Mouse (Mus musculus): ENCODE measurements around the gene Gli3. TPM values are rescaled to one million over a fixed set of nuclear protein-coding genes. Genes with fewer than 3 reads are reported as not detected.

Gli3 gene
- polyA plus RNA-seq, 1 experiment from 2014 or later, result 25.5 TPM

- H3K27ac ChIP-seq (ENCODE audit: low read depth), result no peak overlapping the region
- 86% methylated on average over 5 of the region's 5 CpGs for WGBS
- no peak for DNase-seq (ENCODE audit: low spot score)
These were observed 225.9 kb downstream of the Gli3 start for GRCm38 (mm10) chr13:15688826-15689501.

GRCm38 (mm10) chr13:15691751-15692464, 228.9 kb downstream of the Gli3 start:
- no peaks in the 10 kb centered on the region for H3K36me3 ChIP-seq (ENCODE audit: control insufficient read depth, insufficient read depth, low read length)
- no peak for DNase-seq (ENCODE audit: low spot score)

More at GRCm38 (mm10) chr13:15688826-15689501, 225.9 kb downstream of the Gli3 start:
- Histone ChIP-seq H3K36me3 (ENCODE audit: control insufficient read depth, insufficient read depth, low read length) (no peaks in the 10 kb centered on the region), H3K27me3 (replicated peaks; ENCODE audit: control insufficient read depth, insufficient read depth, low read length) (no peaks in the 10 kb centered on the region), H3K9ac (ENCODE audit: low read length) (no peak overlapping the region), H3K4me1 (replicated peaks; ENCODE audit: control insufficient read depth, insufficient read depth, low read length) (no peaks in the 10 kb centered on the region), H3K4me2 (ENCODE audit: low read length) (no peak overlapping the region), H3K4me3 (ENCODE audit: low read depth, low read length) (no peak overlapping the region), H3K9me3 (ENCODE audit: control insufficient read depth, low read length) (no peaks in the 10 kb centered on the region)
- no peak for ATAC-seq (replicated peaks; ENCODE audit: low FRiP score, low TSS enrichment, low read depth)

GRCm38 (mm10) chr13:15692465-15692809, 229.4 kb downstream of the Gli3 start:
- DNase-seq (ENCODE audit: low spot score) (no peak), ATAC-seq (replicated peaks; ENCODE audit: low FRiP score, low TSS enrichment, low read depth) (no peak)
- Histone ChIP-seq H3K36me3 (ENCODE audit: control insufficient read depth, insufficient read depth, low read length) (no peaks in the 10 kb centered on the region), H3K4me3 (ENCODE audit: low read depth, low read length) (no peak overlapping the region), H3K27ac (ENCODE audit: low read depth) (no peak overlapping the region), H3K9ac (ENCODE audit: low read length) (no peak overlapping the region), H3K4me2 (ENCODE audit: low read length) (no peak overlapping the region), H3K4me1 (replicated peaks; ENCODE audit: control insufficient read depth, insufficient read depth, low read length) (no peaks in the 10 kb centered on the region), H3K27me3 (replicated peaks; ENCODE audit: control insufficient read depth, insufficient read depth, low read length) (no peaks in the 10 kb centered on the region), H3K9me3 (ENCODE audit: control insufficient read depth, low read length) (no peaks in the 10 kb centered on the region)

More at GRCm38 (mm10) chr13:15691751-15692464, 228.9 kb downstream of the Gli3 start:
- Histone ChIP-seq H3K4me3 (ENCODE audit: low read depth, low read length) (no peak overlapping the region), H3K27me3 (replicated peaks; ENCODE audit: control insufficient read depth, insufficient read depth, low read length) (no peaks in the 10 kb centered on the region), H3K9ac (ENCODE audit: low read length) (no peak overlapping the region), H3K4me2 (ENCODE audit: low read length) (no peak overlapping the region), H3K27ac (ENCODE audit: low read depth) (no peak overlapping the region), H3K4me1 (replicated peaks; ENCODE audit: control insufficient read depth, insufficient read depth, low read length) (no peaks in the 10 kb centered on the region), H3K9me3 (ENCODE audit: control insufficient read depth, low read length) (no peaks in the 10 kb centered on the region)
- no peak for ATAC-seq (replicated peaks; ENCODE audit: low FRiP score, low TSS enrichment, low read depth)
- 66% methylated on average over 5 of the region's 5 CpGs for WGBS

GRCm38 (mm10) chr13:15698284-15698683, 235.2 kb downstream of the Gli3 start:
- DNase-seq (ENCODE audit: low spot score) (no peak), ATAC-seq (replicated peaks; ENCODE audit: low FRiP score, low TSS enrichment, low read depth) (no peak)
- Histone ChIP-seq H3K36me3 (ENCODE audit: control insufficient read depth, insufficient read depth, low read length) (no peaks in the 10 kb centered on the region), H3K9me3 (ENCODE audit: control insufficient read depth, low read length) (no peaks in the 10 kb centered on the region), H3K27me3 (replicated peaks; ENCODE audit: control insufficient read depth, insufficient read depth, low read length) (no peaks in the 10 kb centered on the region), H3K27ac (ENCODE audit: low read depth) (no peak overlapping the region), H3K4me2 (ENCODE audit: low read length) (no peak overlapping the region), H3K4me3 (ENCODE audit: low read depth, low read length) (no peak overlapping the region), H3K9ac (ENCODE audit: low read length) (no peak overlapping the region), H3K4me1 (replicated peaks; ENCODE audit: control insufficient read depth, insufficient read depth, low read length) (no peaks in the 10 kb centered on the region)
- WGBS, result 70% methylated on average over 4 of the region's 4 CpGs

GRCm38 (mm10) chr13:15699116-15699515, 236.1 kb downstream of the Gli3 start:
- Histone ChIP-seq H3K4me1 (replicated peaks; ENCODE audit: control insufficient read depth, insufficient read depth, low read length) (no peaks in the 10 kb centered on the region), H3K36me3 (ENCODE audit: control insufficient read depth, insufficient read depth, low read length) (no peaks in the 10 kb centered on the region), H3K27ac (ENCODE audit: low read depth) (no peak overlapping the region), H3K4me2 (ENCODE audit: low read length) (no peak overlapping the region), H3K4me3 (ENCODE audit: low read depth, low read length) (no peak overlapping the region), H3K9ac (ENCODE audit: low read length) (no peak overlapping the region), H3K27me3 (replicated peaks; ENCODE audit: control insufficient read depth, insufficient read depth, low read length) (no peaks in the 10 kb centered on the region), H3K9me3 (ENCODE audit: control insufficient read depth, low read length) (no peaks in the 10 kb centered on the region)
- WGBS, result 84% methylated on average over 6 of the region's 6 CpGs
- ATAC-seq (replicated peaks; ENCODE audit: low FRiP score, low TSS enrichment, low read depth) (no peak), DNase-seq (ENCODE audit: low spot score) (no peak)

- Histone ChIP-seq H3K9ac (ENCODE audit: low read length) (no peak overlapping the region), H3K4me1 (replicated peaks; ENCODE audit: control insufficient read depth, insufficient read depth, low read length) (no peaks in the 10 kb centered on the region), H3K27me3 (replicated peaks; ENCODE audit: control insufficient read depth, insufficient read depth, low read length) (no peaks in the 10 kb centered on the region), H3K36me3 (ENCODE audit: control insufficient read depth, insufficient read depth, low read length) (no peaks in the 10 kb centered on the region), H3K4me2 (ENCODE audit: low read length) (no peak overlapping the region), H3K27ac (ENCODE audit: low read depth) (no peak overlapping the region), H3K4me3 (ENCODE audit: low read depth, low read length) (no peak overlapping the region), H3K9me3 (ENCODE audit: control insufficient read depth, low read length) (no peaks in the 10 kb centered on the region)
- DNase-seq (ENCODE audit: low spot score) (no peak), ATAC-seq (replicated peaks; ENCODE audit: low FRiP score, low TSS enrichment, low read depth) (no peak)
- WGBS, result 79% methylated on average over 8 of the region's 8 CpGs
These were observed 241.6 kb downstream of the Gli3 start for GRCm38 (mm10) chr13:15704669-15705068.

GRCm38 (mm10) chr13:15707481-15707881, 244.4 kb downstream of the Gli3 start:
- ATAC-seq (replicated peaks; ENCODE audit: low FRiP score, low TSS enrichment, low read depth), result no peak
- Histone ChIP-seq H3K4me3 (ENCODE audit: low read depth, low read length) (no peak overlapping the region), H3K27ac (ENCODE audit: low read depth) (no peak overlapping the region), H3K4me2 (ENCODE audit: low read length) (no peak overlapping the region), H3K27me3 (replicated peaks; ENCODE audit: control insufficient read depth, insufficient read depth, low read length) (no peaks in the 10 kb centered on the region), H3K9me3 (ENCODE audit: control insufficient read depth, low read length) (no peaks in the 10 kb centered on the region), H3K9ac (ENCODE audit: low read length) (no peak overlapping the region), H3K4me1 (replicated peaks; ENCODE audit: control insufficient read depth, insufficient read depth, low read length) (no peaks in the 10 kb centered on the region), H3K36me3 (ENCODE audit: control insufficient read depth, insufficient read depth, low read length) (no peaks in the 10 kb centered on the region)
- 66% methylated on average over 4 of the region's 4 CpGs for WGBS
- no peak for DNase-seq (ENCODE audit: low spot score)

GRCm38 (mm10) chr13:15713486-15713885, 250.5 kb downstream of the Gli3 start:
- Histone ChIP-seq H3K4me1 (replicated peaks; ENCODE audit: control insufficient read depth, insufficient read depth, low read length) (no peaks in the 10 kb centered on the region), H3K4me2 (ENCODE audit: low read length) (no peak overlapping the region), H3K4me3 (ENCODE audit: low read depth, low read length) (no peak overlapping the region), H3K27ac (ENCODE audit: low read depth) (no peak overlapping the region), H3K9ac (ENCODE audit: low read length) (no peak overlapping the region), H3K36me3 (ENCODE audit: control insufficient read depth, insufficient read depth, low read length) (peaks cover 22% of the 10 kb centered on the region), H3K9me3 (ENCODE audit: control insufficient read depth, low read length) (no peaks in the 10 kb centered on the region), H3K27me3 (replicated peaks; ENCODE audit: control insufficient read depth, insufficient read depth, low read length) (no peaks in the 10 kb centered on the region)
- ATAC-seq (replicated peaks; ENCODE audit: low FRiP score, low TSS enrichment, low read depth), result no peak
- DNase-seq (ENCODE audit: low spot score), result no peak
- 90% methylated on average over 7 of the region's 7 CpGs for WGBS

- no peak overlapping the region for H3K4me3 ChIP-seq (ENCODE audit: low read depth, low read length)
- no peak for ATAC-seq (replicated peaks; ENCODE audit: low FRiP score, low TSS enrichment, low read depth)
- no peaks in the 10 kb centered on the region for H3K9me3 ChIP-seq (ENCODE audit: control insufficient read depth, low read length)
- no peaks in the 10 kb centered on the region for H3K4me1 ChIP-seq (replicated peaks; ENCODE audit: control insufficient read depth, insufficient read depth, low read length)
- no peaks in the 10 kb centered on the region for H3K27me3 ChIP-seq (replicated peaks; ENCODE audit: control insufficient read depth, insufficient read depth, low read length)
- no peak overlapping the region for H3K9ac ChIP-seq (ENCODE audit: low read length)
- WGBS, result 84% methylated on average over 4 of the region's 4 CpGs
- no peak for DNase-seq (ENCODE audit: low spot score)
- H3K27ac ChIP-seq (ENCODE audit: low read depth), result 0 out of 2 replicates have a peak overlapping the region, but pooled peaks have one; percentile 22
- H3K36me3 ChIP-seq (ENCODE audit: control insufficient read depth, insufficient read depth, low read length), result peaks cover 22% of the 10 kb centered on the region
- no peak overlapping the region for H3K4me2 ChIP-seq (ENCODE audit: low read length)
These were observed 251.3 kb downstream of the Gli3 start for GRCm38 (mm10) chr13:15714331-15714725.

All from intestine, embryonic 14.5 days (tissue).